Mouse (Mus musculus): ENCODE measurements around the gene Ptprg.

- TF ChIP-seq CTCF (conservative IDR thresholded peaks at IDR 0.05; ENCODE audit: low read length), result no peak
- no peak for TF ChIP-seq NANOG (IDR thresholded peaks at IDR 0.05; ENCODE audit: borderline replicate concordance, low read length)
- no peak for TF ChIP-seq POU5F1 (IDR thresholded peaks at IDR 0.05; ENCODE audit: borderline replicate concordance, low read length)
Observed at GRCm38 (mm10) chr14:11529591-11529990, 23.7 kb upstream of the Ptprg start.

All from E14TG2a.4 (cell line).